Mouse (Mus musculus): ENCODE measurements around the gene Efna1. TPM values are rescaled to one million over a fixed set of nuclear protein-coding genes. Genes with fewer than 3 reads are reported as not detected.

Efna1 gene
- total RNA-seq, 2 experiments from 2014 or later, result 4.0 to 5.9 TPM

- intact Hi-C loops (cut with DNase I), result no loop called here
- no peak for DNase-seq (ENCODE audit: low spot score in 2 of 2)
Measured at GRCm38 (mm10) chr3:89254994-89255393, 25.9 kb downstream of the Efna1 start.

- DNase-seq (ENCODE audit: low spot score in 2 of 2), result no peak
- intact Hi-C loops (cut with DNase I), result no loop called here
Measured at GRCm38 (mm10) chr3:89251365-89251895, 29.5 kb downstream of the Efna1 start.

GRCm38 (mm10) chr3:89250435-89251040 is 30.4 kb downstream of the Efna1 start:
- DNase-seq (ENCODE audit: low spot score in 2 of 2), result peak in 1 of 2 experiments; percentile 61
- intact Hi-C loops (cut with DNase I), result loop anchor here (1.0 kb wide), 1 partner anchor 32 kb away; no protein-coding TSS in a partner anchor

- intact Hi-C loops (cut with DNase I), result no loop called here
- no peak for DNase-seq (ENCODE audit: low spot score in 2 of 2)
Measured at GRCm38 (mm10) chr3:89247466-89247865, 33.5 kb downstream of the Efna1 start.

- peak; percentile 91 to 94 for DNase-seq (ENCODE audit: low spot score in 2 of 2)
- intact Hi-C loops (cut with DNase I), result no loop called here
Measured at GRCm38 (mm10) chr3:89246261-89247100, 34.5 kb downstream of the Efna1 start, which contains the start of gene Trim46. Gene Trim46 (minus strand): TSS chr3:89246309.

- DNase-seq (ENCODE audit: low spot score in 2 of 2), result peak; percentile 81 to 87
- intact Hi-C loops (cut with DNase I), result no loop called here
Measured at GRCm38 (mm10) chr3:89245688-89246171, 35.2 kb downstream of the Efna1 start, which contains the start of gene Krtcap2. Gene Krtcap2 (plus strand): TSS chr3:89245966.

- peak; percentile 84 to 88 for DNase-seq (ENCODE audit: low spot score in 2 of 2)
- intact Hi-C loops (cut with DNase I), result no loop called here
Measured at GRCm38 (mm10) chr3:89244982-89245687, 35.8 kb downstream of the Efna1 start.

GRCm38 (mm10) chr3:89244158-89244981 is 36.6 kb downstream of the Efna1 start:
- intact Hi-C loops (cut with DNase I), result no loop called here
- DNase-seq (ENCODE audit: low spot score in 2 of 2), result peak in 1 of 2 experiments; percentile 49

GRCm38 (mm10) chr3:89243609-89244008 is 37.3 kb downstream of the Efna1 start:
- peak in 1 of 2 experiments; percentile 67 for DNase-seq (ENCODE audit: low spot score in 2 of 2)
- intact Hi-C loops (cut with DNase I), result no loop called here

GRCm38 (mm10) chr3:89242331-89242895 is 38.5 kb downstream of the Efna1 start:
- intact Hi-C loops (cut with DNase I), result no loop called here
- DNase-seq (ENCODE audit: low spot score in 2 of 2), result peak; percentile 54 to 71

- intact Hi-C loops (cut with DNase I), result no loop called here
- DNase-seq (ENCODE audit: low spot score in 2 of 2), result no peak
Measured at GRCm38 (mm10) chr3:89238494-89238893, 42.4 kb downstream of the Efna1 start.

- intact Hi-C loops (cut with DNase I), result no loop called here
- DNase-seq (ENCODE audit: low spot score in 2 of 2), result no peak
Measured at GRCm38 (mm10) chr3:89237682-89238081, 43.3 kb downstream of the Efna1 start.

- DNase-seq (ENCODE audit: low spot score in 2 of 2), result no peak
- intact Hi-C loops (cut with DNase I), result no loop called here
Measured at GRCm38 (mm10) chr3:89236516-89236915, 44.4 kb downstream of the Efna1 start.

- DNase-seq (ENCODE audit: low spot score in 2 of 2), result no peak
- intact Hi-C loops (cut with DNase I), result no loop called here
Measured at GRCm38 (mm10) chr3:89233562-89234110, 47.3 kb downstream of the Efna1 start.

- intact Hi-C loops (cut with DNase I), result no loop called here
- DNase-seq (ENCODE audit: low spot score in 2 of 2), result no peak
Measured at GRCm38 (mm10) chr3:89232614-89233013, 48.3 kb downstream of the Efna1 start.

GRCm38 (mm10) chr3:89231772-89232275 is 49.1 kb downstream of the Efna1 start:
- intact Hi-C loops (cut with DNase I), result no loop called here
- no peak for DNase-seq (ENCODE audit: low spot score in 2 of 2)

GRCm38 (mm10) chr3:89231345-89231744 is 49.6 kb downstream of the Efna1 start:
- intact Hi-C loops (cut with DNase I), result no loop called here
- DNase-seq (ENCODE audit: low spot score in 2 of 2), result no peak

- no peak for DNase-seq (ENCODE audit: low spot score in 2 of 2)
- intact Hi-C loops (cut with DNase I), result no loop called here
Measured at GRCm38 (mm10) chr3:89230561-89230960, 50.4 kb downstream of the Efna1 start.
